Mouse (Mus musculus) ovary, adult 18-20 months (tissue): ENCODE measurements at regions not wholly inside any gene's neighbourhood (a gene's known extent, or its start where the extent isn't known, plus 50 kb on each side); places are given as distances from the start of the nearest gene placed in this dataset.
A peak's percentile ranks its signal among the peaks of the same experiment; 100 is the strongest.

ENCODE experiments used
- DNase-seq: peaks from one replicate; pipeline ENCODE4 v3.0.0; 2022; ENCODE audit warnings: low spot score, mixed read lengths

GRCm38 (mm10) chr10:125164671-125165070 lies 224.6 kb downstream of the Slc16a7 start:
- DNase-seq: no peak

GRCm38 (mm10) chr10:125161077-125161476 lies 228.2 kb downstream of the Slc16a7 start:
- no peak for DNase-seq

- DNase-seq: no peak
Observed at GRCm38 (mm10) chr10:125148753-125149152, 240.5 kb downstream of the Slc16a7 start.

- DNase-seq: no peak
Observed at GRCm38 (mm10) chr10:125147239-125147782, 242.0 kb downstream of the Slc16a7 start.

- DNase-seq: no peak
Observed at GRCm38 (mm10) chr10:125146365-125146764, 242.9 kb downstream of the Slc16a7 start.

GRCm38 (mm10) chr10:125145809-125146208 lies 243.5 kb downstream of the Slc16a7 start:
- no peak for DNase-seq

GRCm38 (mm10) chr10:125121762-125122161 lies 267.5 kb downstream of the Slc16a7 start:
- no peak for DNase-seq

- DNase-seq: no peak
Observed at GRCm38 (mm10) chr10:125114318-125114717, 274.9 kb downstream of the Slc16a7 start.

GRCm38 (mm10) chr10:125108986-125109385 lies 280.3 kb downstream of the Slc16a7 start:
- DNase-seq: peak; percentile 15

- DNase-seq: no peak
Observed at GRCm38 (mm10) chr10:125084975-125085374, 304.3 kb downstream of the Slc16a7 start.

- DNase-seq: no peak
Observed at GRCm38 (mm10) chr10:125072401-125072800, 316.9 kb downstream of the Slc16a7 start.

- DNase-seq: no peak
Observed at GRCm38 (mm10) chr10:125070246-125070645, 319.0 kb downstream of the Slc16a7 start.

GRCm38 (mm10) chr10:125039290-125039689 lies 350.0 kb downstream of the Slc16a7 start:
- DNase-seq: no peak

- DNase-seq: no peak
Observed at GRCm38 (mm10) chr10:125035631-125036030, 353.6 kb downstream of the Slc16a7 start.

- no peak for DNase-seq
Observed at GRCm38 (mm10) chr10:125028347-125028746, 360.9 kb downstream of the Slc16a7 start.

- no peak for DNase-seq
Observed at GRCm38 (mm10) chr10:125026851-125027250, 362.4 kb downstream of the Slc16a7 start.
